Mouse (Mus musculus) limb, embryonic 13.5 days (tissue): ENCODE measurements around the gene Tuba1c. TPM values are rescaled to one million over a fixed set of nuclear protein-coding genes. Genes with fewer than 3 reads are reported as not detected.
A peak's percentile ranks its signal among the peaks of the same experiment; 100 is the strongest.

Source experiments
- ATAC-seq: fragments of 200-750 bp; cut with Nextera tagmentation; 2 replicates; pipeline ENCODE4 v1.8.0; 2017; ENCODE audit warnings: low read depth, moderate number of reproducible peaks, moderate TSS enrichment; ENCODE audit not compliant: low FRiP score
- H3K27ac ChIP-seq: fragments of 300-500 bp; sonication (generic); 2 replicates; pipeline ENCODE4 v1.5.1; 2015; ENCODE audit warnings: inconsistent platforms, mild to moderate bottlenecking, moderate library complexity
- H3K27me3 ChIP-seq: fragments of 300-500 bp; sonication (generic); 2 replicates; pipeline ENCODE4 v1.6.1; 2015; ENCODE audit warnings: mild to moderate bottlenecking, inconsistent platforms
- H3K36me3 ChIP-seq: fragments of 300-500 bp; sonication (generic); 2 replicates; pipeline ENCODE4 v1.6.1; 2015; ENCODE audit warnings: inconsistent platforms, mild to moderate bottlenecking, moderate library complexity
- H3K4me1 ChIP-seq: fragments of 300-500 bp; sonication (generic); 2 replicates; pipeline ENCODE4 v1.6.1; 2015; ENCODE audit warnings: inconsistent platforms
- H3K4me2 ChIP-seq: fragments of 300-500 bp; sonication (generic); replicated peaks from 2 replicates; pipeline ENCODE4 v1.6.1; 2015; ENCODE audit warnings: inconsistent platforms, mild to moderate bottlenecking, moderate library complexity
- H3K4me3 ChIP-seq: fragments of 300-500 bp; sonication (generic); 2 replicates; pipeline ENCODE4 v1.5.1; 2015; ENCODE audit warnings: moderate library complexity, mild to moderate bottlenecking, inconsistent platforms
- H3K9ac ChIP-seq: fragments of 300-500 bp; sonication (generic); 2 replicates; pipeline ENCODE4 v1.6.1; 2015; ENCODE audit warnings: mild to moderate bottlenecking, inconsistent platforms
- H3K9me3 ChIP-seq: fragments of 300-500 bp; sonication (generic); 2 replicates; pipeline ENCODE4 v1.6.1; 2016; ENCODE audit warnings: inconsistent platforms
- WGBS: fragments of 180-500 bp; shearing (Covaris S2); methylation state at CpG from one replicate; pipeline ENCODE4 v1.1.7; 2015; 5-methylcytosine and 5-hydroxymethylcytosine counted together
- polyA plus RNA-seq: library from polyadenylated mRNA; unstranded; fragments of >200 nt; fragmentation: Nextera tagmentation; extraction: Ambion mirVana; gene quantifications from 2 replicates; pipeline ENCODE4 v1.2.1, GENCODE M21; 2015

Gene Tuba1c
- polyA plus RNA-seq: 143 and 149 TPM in 2 replicates

GRCm38 (mm10) chr15:99029619-99030584 is at the start of gene Tuba1c:
TSS of gene Tuba1c (plus strand) at chr15:99029891.
- Histone ChIP-seq H3K4me1 (peaks cover 42% of the 10 kb centered on the region), H3K27ac (peak within 1 kb of the TSS; percentile 90), H3K36me3 (peaks cover 6% of the 10 kb centered on the region), H3K4me3 (peak within 1 kb of the TSS; percentile 73), H3K27me3 (no peaks in the 10 kb centered on the region), H3K9me3 (no peaks in the 10 kb centered on the region), H3K4me2 (peak within 1 kb of the TSS; percentile 78), H3K9ac (peak within 1 kb of the TSS; percentile 75)
- under 1% methylated on average over 52 of the region's 52 CpGs for WGBS
- peak; percentile 97 for ATAC-seq

- 34% methylated on average over 7 of the region's 7 CpGs for WGBS
- H3K9ac ChIP-seq: no peak overlapping the region
- no peaks in the 10 kb centered on the region for H3K36me3 ChIP-seq
- no peak overlapping the region for H3K27ac ChIP-seq
- peaks cover 33% of the 10 kb centered on the region for H3K4me1 ChIP-seq
- ATAC-seq: no peak
- H3K27me3 ChIP-seq: no peaks in the 10 kb centered on the region
- no peaks in the 10 kb centered on the region for H3K9me3 ChIP-seq
- H3K4me3 ChIP-seq: no peak overlapping the region
- H3K4me2 ChIP-seq: no peak overlapping the region
Observed at GRCm38 (mm10) chr15:98980012-98980614, 49.6 kb upstream of the Tuba1c start.

- H3K27ac ChIP-seq: no peak overlapping the region
- no peaks in the 10 kb centered on the region for H3K27me3 ChIP-seq
- H3K9ac ChIP-seq: no peak overlapping the region
- no peak for ATAC-seq
- WGBS: 87% methylated on average over 6 of the region's 6 CpGs
- H3K4me3 ChIP-seq: no peak overlapping the region
- H3K9me3 ChIP-seq: no peaks in the 10 kb centered on the region
- H3K4me2 ChIP-seq: no peak overlapping the region
- H3K36me3 ChIP-seq: no peaks in the 10 kb centered on the region
- H3K4me1 ChIP-seq: peaks cover 42% of the 10 kb centered on the region
Observed at GRCm38 (mm10) chr15:98982100-98982499, 47.6 kb upstream of the Tuba1c start.

GRCm38 (mm10) chr15:98983431-98984081 is 46.1 kb upstream of the Tuba1c start:
- no peak for ATAC-seq
- H3K27me3 ChIP-seq: no peaks in the 10 kb centered on the region

GRCm38 (mm10) chr15:98984681-98985080 is 45.0 kb upstream of the Tuba1c start:
- H3K27ac ChIP-seq: no peak overlapping the region; the same call in 1 of the 2 replicates
- H3K4me2 ChIP-seq: peak overlapping the region; percentile 72
- H3K4me1 ChIP-seq: peaks cover 39% of the 10 kb centered on the region
- WGBS: 62% methylated on average over 6 of the region's 6 CpGs
- H3K9ac ChIP-seq: no peak overlapping the region
- ATAC-seq: no peak
- no peaks in the 10 kb centered on the region for H3K27me3 ChIP-seq
- no peak overlapping the region; the same call in 1 of the 2 replicates for H3K4me3 ChIP-seq
- H3K36me3 ChIP-seq: no peaks in the 10 kb centered on the region
- no peaks in the 10 kb centered on the region for H3K9me3 ChIP-seq

More at GRCm38 (mm10) chr15:98983431-98984081, 46.1 kb upstream of the Tuba1c start:
- Histone ChIP-seq H3K4me3 (no peak overlapping the region), H3K9me3 (no peaks in the 10 kb centered on the region), H3K9ac (no peak overlapping the region), H3K27ac (no peak overlapping the region), H3K36me3 (no peaks in the 10 kb centered on the region), H3K4me2 (no peak overlapping the region), H3K4me1 (peaks cover 42% of the 10 kb centered on the region)
- WGBS: 54% methylated on average over 16 of the region's 16 CpGs

GRCm38 (mm10) chr15:98985240-98985981 is 44.3 kb upstream of the Tuba1c start:
- Histone ChIP-seq H3K27ac (peak overlapping the region; percentile 91), H3K27me3 (no peaks in the 10 kb centered on the region), H3K4me2 (peak overlapping the region; percentile 72), H3K4me1 (peaks cover 46% of the 10 kb centered on the region), H3K4me3 (peak overlapping the region; percentile 50), H3K9me3 (no peaks in the 10 kb centered on the region), H3K9ac (peak overlapping the region; percentile 76), H3K36me3 (no peaks in the 10 kb centered on the region)
- peak; percentile 72 for ATAC-seq
- 5% methylated on average over 29 of the region's 29 CpGs for WGBS

GRCm38 (mm10) chr15:98985982-98986715 is 43.5 kb upstream of the Tuba1c start:
- Histone ChIP-seq H3K4me3 (peak overlapping the region; percentile 50), H3K36me3 (no peaks in the 10 kb centered on the region), H3K4me2 (peak overlapping the region; percentile 72), H3K4me1 (peaks cover 53% of the 10 kb centered on the region), H3K9me3 (no peaks in the 10 kb centered on the region), H3K9ac (peak overlapping the region; percentile 76), H3K27me3 (no peaks in the 10 kb centered on the region), H3K27ac (peak overlapping the region; percentile 91)
- ATAC-seq: no peak
- WGBS: 36% methylated on average over 12 of the region's 12 CpGs

GRCm38 (mm10) chr15:98987077-98987630 is 42.5 kb upstream of the Tuba1c start:
- no peak overlapping the region for H3K4me2 ChIP-seq
- no peak for ATAC-seq
- H3K9ac ChIP-seq: no peak overlapping the region
- H3K9me3 ChIP-seq: no peaks in the 10 kb centered on the region
- peak overlapping the region; percentile 91; the same call in 1 of the 2 replicates for H3K27ac ChIP-seq
- no peak overlapping the region for H3K4me3 ChIP-seq
- WGBS: 28% methylated on average over 7 of the region's 7 CpGs
- no peaks in the 10 kb centered on the region for H3K27me3 ChIP-seq
- H3K4me1 ChIP-seq: peaks cover 62% of the 10 kb centered on the region
- no peaks in the 10 kb centered on the region for H3K36me3 ChIP-seq

GRCm38 (mm10) chr15:98987661-98988181 is 42.0 kb upstream of the Tuba1c start:
- H3K27ac ChIP-seq: peak overlapping the region; percentile 91; the same call in 1 of the 2 replicates
- no peak overlapping the region for H3K4me3 ChIP-seq
- H3K4me2 ChIP-seq: peak overlapping the region; percentile 3; the same call in 1 of the 2 replicates
- ATAC-seq: no peak
- no peak overlapping the region for H3K9ac ChIP-seq
- H3K4me1 ChIP-seq: peaks cover 67% of the 10 kb centered on the region
- WGBS: 34% methylated on average over 8 of the region's 8 CpGs
- no peaks in the 10 kb centered on the region for H3K27me3 ChIP-seq
- H3K36me3 ChIP-seq: no peaks in the 10 kb centered on the region
- no peaks in the 10 kb centered on the region for H3K9me3 ChIP-seq

- no peak for ATAC-seq
- Histone ChIP-seq H3K4me2 (no peak overlapping the region), H3K27ac (no peak overlapping the region), H3K4me3 (no peak overlapping the region), H3K9ac (no peak overlapping the region), H3K36me3 (no peaks in the 10 kb centered on the region), H3K4me1 (peaks cover 72% of the 10 kb centered on the region), H3K27me3 (no peaks in the 10 kb centered on the region), H3K9me3 (no peaks in the 10 kb centered on the region)
- WGBS: 85% methylated on average over 3 of the region's 3 CpGs
Observed at GRCm38 (mm10) chr15:98988787-98989186, 40.9 kb upstream of the Tuba1c start.
